Mouse (Mus musculus): ENCODE measurements at regions not wholly inside any gene's neighbourhood (a gene's known extent, or its start where the extent isn't known, plus 50 kb on each side); places are given as distances from the start of the nearest gene placed in this dataset.

DNA sequence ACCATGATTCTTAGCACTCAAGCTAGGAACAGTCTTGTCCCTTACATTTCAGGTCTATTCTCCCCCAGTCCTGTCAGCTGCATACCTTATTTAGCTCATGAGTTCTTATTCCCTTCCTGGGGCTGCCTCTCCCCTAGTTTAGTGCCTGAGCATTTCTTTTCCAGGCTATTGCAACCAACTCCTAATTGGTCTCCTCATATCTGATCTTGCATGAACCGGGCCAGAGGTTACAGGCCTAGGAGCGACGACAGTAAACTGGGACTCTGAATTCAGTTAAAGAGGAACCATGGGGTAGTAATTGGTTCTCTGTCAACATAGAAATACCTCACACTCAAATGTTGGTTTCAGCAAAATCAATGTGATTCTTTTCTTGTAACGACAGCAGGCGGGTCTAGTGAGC, 195.9 kb downstream of the Kit start:
- no peak for DNase-seq (ENCODE audit: low spot score in 2 of 2)

- DNase-seq (ENCODE audit: low spot score in 2 of 2) = no peak
Measured at GRCm38 (mm10) chr5:75767213-75767612, 192.5 kb downstream of the Kit start.

DNA sequence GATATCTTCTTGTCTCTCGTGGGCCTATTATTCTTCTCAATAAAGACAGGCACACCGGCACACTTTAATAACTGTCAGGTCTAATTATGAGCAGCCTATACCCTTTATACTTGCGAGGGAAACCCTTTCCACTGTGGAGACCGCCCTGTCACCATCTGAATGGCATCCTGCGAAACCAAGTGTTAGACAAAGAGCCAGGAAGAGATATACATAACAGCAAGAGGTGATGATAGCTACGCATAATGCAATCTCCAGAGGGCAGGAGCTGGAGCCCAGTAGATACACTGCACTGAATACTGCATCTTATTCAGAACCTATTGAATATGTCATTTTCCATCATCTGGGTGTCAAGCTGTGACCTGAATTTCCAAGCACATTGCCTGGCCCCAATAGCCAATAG, 187.7 kb downstream of the Kit start:
- DNase-seq (ENCODE audit: low spot score in 2 of 2) = no peak

GRCm38 (mm10) chr5:75761459-75762310, 187.0 kb downstream of the Kit start:
- DNase-seq (ENCODE audit: low spot score in 2 of 2) = no peak

- DNase-seq (ENCODE audit: low spot score in 2 of 2) = no peak
Measured at GRCm38 (mm10) chr5:75756168-75756567, 181.5 kb downstream of the Kit start.

DNA sequence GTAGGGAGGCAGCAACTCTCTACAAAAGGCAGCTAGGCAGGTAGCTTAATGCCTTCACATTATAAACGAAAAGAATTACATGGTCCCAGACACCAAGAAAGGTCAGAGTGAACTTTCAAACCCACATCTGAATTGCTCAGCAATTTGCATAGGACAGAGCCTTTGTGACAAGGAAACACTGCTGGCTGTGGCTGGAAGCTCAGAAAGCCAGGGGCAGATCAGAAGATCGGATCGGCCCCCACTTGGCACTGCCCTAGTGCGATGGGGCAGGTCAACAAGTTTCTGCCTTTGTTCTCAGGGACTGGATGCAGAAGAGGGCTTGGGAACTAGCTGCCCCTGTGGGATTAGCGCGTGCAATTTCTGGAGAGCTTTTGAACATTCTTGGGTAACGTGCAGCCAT, 179.6 kb downstream of the Kit start:
- no peak for DNase-seq (ENCODE audit: low spot score in 2 of 2)

GRCm38 (mm10) chr5:75745311-75745710, 170.6 kb downstream of the Kit start:
- DNase-seq (ENCODE audit: low spot score in 2 of 2) = no peak

- no peak for DNase-seq (ENCODE audit: low spot score in 2 of 2)
Measured at GRCm38 (mm10) chr5:75744475-75745045, 169.8 kb downstream of the Kit start.

DNA sequence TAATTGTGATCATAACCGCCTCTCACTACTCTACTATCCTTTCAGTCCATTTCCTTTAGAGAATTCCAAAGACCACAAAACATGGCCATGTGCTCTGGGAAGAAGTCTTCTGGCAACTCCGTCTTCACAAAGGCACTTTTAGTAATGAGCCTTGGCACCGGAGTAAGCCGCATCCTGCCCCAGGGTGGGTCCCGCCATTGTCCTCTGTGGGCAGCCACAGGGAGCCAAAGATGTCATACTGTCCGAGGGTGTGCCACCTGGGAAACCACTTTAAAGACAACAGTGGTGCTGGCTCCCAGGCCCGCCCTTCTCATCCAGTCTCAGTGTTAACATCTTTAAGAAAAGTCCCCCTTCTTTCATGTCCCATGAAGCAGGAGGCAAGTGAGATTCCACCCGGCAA, 164.6 kb downstream of the Kit start:
- no peak for DNase-seq (ENCODE audit: low spot score in 2 of 2)

DNA sequence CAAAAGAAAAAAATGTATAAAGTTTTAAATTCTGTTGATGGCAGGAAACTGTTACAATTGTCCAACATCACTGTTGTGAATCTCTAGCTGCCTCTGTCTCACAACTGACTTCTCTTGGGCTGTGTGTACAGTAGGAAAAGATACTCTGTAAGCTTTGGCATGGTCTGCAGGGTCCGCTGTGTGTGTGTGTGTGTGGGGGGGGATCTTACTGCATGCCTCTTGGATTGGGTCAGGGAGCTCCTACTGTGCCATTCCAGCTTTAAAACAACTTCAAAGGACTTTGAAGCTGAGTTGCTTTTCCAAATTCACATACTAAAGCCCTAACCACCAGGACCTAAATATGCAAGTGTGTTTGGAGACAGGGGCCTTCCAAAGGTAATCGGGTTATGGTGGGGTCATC, 163.7 kb downstream of the Kit start:
- no peak for DNase-seq (ENCODE audit: low spot score in 2 of 2)

DNA sequence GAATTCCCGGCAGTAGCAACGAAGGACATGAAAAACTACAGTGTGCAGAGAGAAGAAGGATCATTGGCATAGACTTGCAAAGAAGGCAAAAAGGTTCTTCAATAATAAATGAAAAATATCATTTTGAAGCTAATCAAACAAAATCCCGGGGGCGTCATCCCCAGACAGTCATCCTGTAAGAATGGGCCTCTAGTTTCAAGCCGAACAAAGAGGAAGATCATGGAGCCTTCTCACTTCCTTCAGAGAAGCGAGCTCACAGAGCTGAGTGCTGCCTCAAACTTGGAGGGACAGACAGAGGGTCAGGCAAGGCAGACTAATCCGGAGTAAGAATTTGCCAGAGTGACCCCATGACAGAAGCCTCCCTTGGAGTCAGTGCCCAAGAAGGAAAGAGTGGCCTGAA, 163.0 kb downstream of the Kit start:
- DNase-seq (ENCODE audit: low spot score in 2 of 2) = no peak

GRCm38 (mm10) chr5:75736318-75736717, 161.6 kb downstream of the Kit start:
- DNase-seq (ENCODE audit: low spot score in 2 of 2) = no peak

- no peak for DNase-seq (ENCODE audit: low spot score in 2 of 2)
Measured at GRCm38 (mm10) chr5:75734508-75734907, 159.8 kb downstream of the Kit start.

DNA sequence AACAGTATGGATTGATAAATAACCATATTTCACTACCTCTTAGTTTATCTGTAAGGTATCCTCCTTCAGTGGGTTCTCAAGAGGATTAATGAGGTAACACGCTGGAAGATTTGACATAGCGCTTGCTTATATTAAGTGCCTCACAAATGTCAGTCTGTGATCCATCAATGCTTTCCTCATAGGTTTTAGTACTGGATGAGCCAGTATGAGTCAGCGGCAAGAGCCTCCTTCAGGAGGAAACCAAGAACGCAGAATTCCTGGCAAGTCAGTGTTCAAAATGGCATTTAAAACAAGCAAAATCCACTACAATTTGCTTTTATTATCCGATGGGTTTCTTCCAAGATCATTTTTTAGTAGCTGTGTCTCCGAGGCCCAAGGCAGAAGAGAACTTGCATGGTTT, 159.3 kb downstream of the Kit start:
- DNase-seq (ENCODE audit: low spot score in 2 of 2) = no peak

- no peak for DNase-seq (ENCODE audit: low spot score in 2 of 2)
Measured at GRCm38 (mm10) chr5:75731236-75731635, 156.5 kb downstream of the Kit start.

DNA sequence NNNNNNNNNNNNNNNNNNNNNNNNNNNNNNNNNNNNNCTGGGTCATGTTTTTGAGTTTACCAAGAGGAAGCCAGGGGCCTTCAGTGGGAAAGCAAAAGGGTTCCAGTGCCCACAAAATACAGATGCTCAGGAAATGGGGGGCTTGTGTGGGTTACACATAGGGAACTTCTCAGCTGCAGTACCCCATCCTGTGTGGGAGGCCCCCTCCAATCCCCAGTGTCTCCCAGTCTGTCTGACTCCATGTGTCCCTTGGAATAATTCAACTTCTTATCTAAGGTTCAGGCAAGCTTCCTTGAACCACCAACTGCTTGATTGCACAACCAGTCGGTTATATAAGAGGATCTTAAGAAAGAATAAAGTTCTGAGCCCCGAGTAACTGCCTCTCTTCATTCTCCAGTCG, 156.0 kb downstream of the Kit start:
- no peak for DNase-seq (ENCODE audit: low spot score in 2 of 2)

GRCm38 (mm10) chr5:75721291-75721690, 146.6 kb downstream of the Kit start:
- no peak for DNase-seq (ENCODE audit: low spot score in 2 of 2)

DNA sequence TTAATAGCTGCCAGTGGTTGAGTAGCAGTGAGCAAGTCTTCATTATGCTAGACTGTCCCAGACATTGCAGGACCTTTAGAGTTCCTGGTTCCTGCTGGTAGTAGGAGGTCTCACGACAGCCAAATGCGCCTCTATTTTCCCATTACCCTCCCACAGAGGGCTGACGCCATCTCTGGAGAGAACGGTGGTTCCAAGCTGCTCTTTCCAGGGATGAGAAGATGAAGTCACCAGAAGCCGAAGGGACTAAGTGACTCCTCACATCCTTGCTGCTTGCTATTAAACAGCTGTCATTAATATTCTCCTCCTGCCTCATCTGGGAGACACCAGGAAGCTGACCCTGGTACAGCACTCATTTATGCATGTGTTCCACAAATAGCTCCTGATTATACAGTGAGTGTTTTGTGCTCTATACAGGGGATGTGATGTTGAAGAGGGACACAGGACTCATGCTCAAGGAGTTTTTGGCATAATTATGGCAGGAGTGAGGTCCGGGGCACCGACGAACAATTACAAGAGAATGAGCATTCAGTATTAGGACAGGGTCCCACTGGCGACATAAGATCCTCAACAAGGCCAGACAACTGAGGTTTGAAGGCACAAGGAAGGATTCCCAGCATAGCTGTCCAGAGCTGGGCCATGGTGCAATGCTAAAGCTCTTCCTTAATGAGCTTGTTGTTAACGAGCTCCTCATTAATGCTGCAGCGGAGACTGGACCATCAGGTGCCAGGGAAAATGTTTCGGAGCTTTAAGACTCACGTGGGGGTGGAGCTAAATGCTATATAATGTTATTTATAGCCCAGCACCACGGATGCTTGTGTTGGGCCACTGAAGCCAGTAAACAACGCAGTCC, 145.6 kb downstream of the Kit start:
- no peak for DNase-seq (ENCODE audit: low spot score in 2 of 2)

DNA sequence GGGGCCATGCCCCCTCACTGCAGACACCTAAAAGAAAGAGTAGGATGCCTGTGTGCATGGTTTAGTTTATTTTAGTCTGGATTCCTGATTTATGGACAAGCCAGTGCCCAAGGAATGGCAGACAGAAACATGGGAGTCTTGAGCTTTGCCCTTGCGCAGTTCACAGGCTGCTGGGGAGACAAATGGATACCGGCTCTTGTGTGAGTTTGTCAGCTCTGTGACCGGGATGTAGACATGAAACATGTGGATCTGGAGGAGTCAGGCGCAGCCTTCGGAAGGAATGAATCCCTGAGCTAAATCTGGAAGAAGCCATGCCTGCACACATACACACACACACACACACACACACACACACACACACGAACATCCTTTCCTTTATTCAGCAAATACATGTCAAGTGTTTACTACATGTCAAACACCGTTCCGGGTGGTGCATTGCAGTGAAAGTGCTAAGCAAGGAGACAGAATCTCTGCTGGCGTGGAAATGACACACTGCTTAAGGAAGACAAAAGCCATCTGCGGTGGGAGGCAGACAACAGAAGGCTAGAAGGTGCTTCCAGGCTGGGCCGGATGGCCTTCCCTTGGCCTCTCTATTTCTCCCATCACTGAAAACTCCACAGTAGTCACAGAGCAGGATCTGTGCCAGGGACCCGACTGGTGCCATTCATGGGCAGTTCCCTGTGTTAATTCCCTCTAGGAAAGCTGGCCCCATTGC, 144.0 kb downstream of the Kit start:
- no peak for DNase-seq (ENCODE audit: low spot score in 2 of 2)

Data from left cerebral cortex, adult 9 months (tissue).